Mouse (Mus musculus) neural tube, embryonic 10.5 days (tissue): ENCODE data around the gene Abcb6.

ENCODE experiments used
- DNase-seq: peaks from one replicate; pipeline ENCODE4 v3.0.0-alpha.2; 2017; ENCODE audit warnings: low spot score; ENCODE audit errors: extremely low spot score

The Abcb6 gene

GRCm38 (mm10) chr1:75147411-75148135 is 32.6 kb downstream of the Abcb6 start:
- DNase-seq: no peak

- DNase-seq: no peak
These were observed 34.6 kb downstream of the Abcb6 start for GRCm38 (mm10) chr1:75145589-75145988.

GRCm38 (mm10) chr1:75142301-75143261 is 37.6 kb downstream of the Abcb6 start, which contains the start of the genes Cnppd1 and Retreg2:
Gene Cnppd1, minus strand, starts transcription at chr1:75142711.
Gene Retreg2, plus strand, starts transcription at chr1:75142778.
- peak; percentile 99 for DNase-seq

GRCm38 (mm10) chr1:75141486-75142190 is 38.6 kb downstream of the Abcb6 start:
- peak; percentile 62 for DNase-seq

- no peak for DNase-seq
These were observed 39.5 kb downstream of the Abcb6 start for GRCm38 (mm10) chr1:75140601-75141190.

GRCm38 (mm10) chr1:75138448-75138847 is 41.7 kb downstream of the Abcb6 start:
- DNase-seq: no peak

GRCm38 (mm10) chr1:75136730-75137129 is 43.5 kb downstream of the Abcb6 start:
- DNase-seq: no peak

GRCm38 (mm10) chr1:75136293-75136692 is 43.9 kb downstream of the Abcb6 start:
- no peak for DNase-seq

- no peak for DNase-seq
These were observed 46.6 kb downstream of the Abcb6 start, which contains the start of gene Slc23a3 for GRCm38 (mm10) chr1:75133421-75134207. Gene Slc23a3, minus strand, starts transcription at chr1:75133890.

GRCm38 (mm10) chr1:75128641-75129040 is 51.6 kb downstream of the Abcb6 start:
- DNase-seq: no peak

- peak; percentile 19 for DNase-seq
These were observed 54.8 kb downstream of the Abcb6 start for GRCm38 (mm10) chr1:75125418-75125817.

- peak; percentile 99 for DNase-seq
These were observed 55.6 kb downstream of the Abcb6 start, which contains the start of gene Nhej1 for GRCm38 (mm10) chr1:75124346-75125321. Gene Nhej1, minus strand, starts transcription at chr1:75125200.

GRCm38 (mm10) chr1:75122211-75122610 is 58.0 kb downstream of the Abcb6 start:
- DNase-seq: no peak
